Mouse (Mus musculus) retina, embryonic 14.5 days (tissue): ENCODE results near the gene F2r.

Experiments used
- DNase-seq: peaks from one replicate; pipeline ENCODE4 v3.0.0-alpha.2; 2015; ENCODE audit warnings: low spot score

F2r gene

DNA sequence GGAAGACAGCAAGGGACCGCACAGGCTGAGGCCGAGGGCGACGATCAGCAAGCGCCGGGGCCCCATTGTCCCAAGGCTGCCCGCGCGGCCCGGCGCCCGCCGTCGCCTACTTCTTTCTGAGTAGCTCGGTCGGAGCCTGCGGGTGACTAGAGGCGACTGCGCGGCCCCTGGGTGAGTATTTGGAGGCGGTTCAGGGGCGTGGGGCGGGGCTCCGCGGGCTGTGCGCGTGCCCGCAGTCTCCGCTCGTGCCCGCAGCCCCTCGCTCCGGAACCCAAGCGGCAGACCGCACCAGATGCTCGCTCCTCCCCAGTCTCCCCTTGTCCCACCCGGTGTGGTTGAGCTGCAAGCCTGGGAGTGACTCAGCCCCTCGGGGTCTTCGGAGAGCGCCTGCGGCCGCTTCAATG, at the start of gene F2r:
F2r (minus strand) TSS at position 179 of the 404 bp plus-strand sequence.
- peak; percentile 93 for DNase-seq

- peak; percentile 63 for DNase-seq
Measured at GRCm38 (mm10) chr13:95667260-95667659, 49.0 kb upstream of the F2r start.

DNA sequence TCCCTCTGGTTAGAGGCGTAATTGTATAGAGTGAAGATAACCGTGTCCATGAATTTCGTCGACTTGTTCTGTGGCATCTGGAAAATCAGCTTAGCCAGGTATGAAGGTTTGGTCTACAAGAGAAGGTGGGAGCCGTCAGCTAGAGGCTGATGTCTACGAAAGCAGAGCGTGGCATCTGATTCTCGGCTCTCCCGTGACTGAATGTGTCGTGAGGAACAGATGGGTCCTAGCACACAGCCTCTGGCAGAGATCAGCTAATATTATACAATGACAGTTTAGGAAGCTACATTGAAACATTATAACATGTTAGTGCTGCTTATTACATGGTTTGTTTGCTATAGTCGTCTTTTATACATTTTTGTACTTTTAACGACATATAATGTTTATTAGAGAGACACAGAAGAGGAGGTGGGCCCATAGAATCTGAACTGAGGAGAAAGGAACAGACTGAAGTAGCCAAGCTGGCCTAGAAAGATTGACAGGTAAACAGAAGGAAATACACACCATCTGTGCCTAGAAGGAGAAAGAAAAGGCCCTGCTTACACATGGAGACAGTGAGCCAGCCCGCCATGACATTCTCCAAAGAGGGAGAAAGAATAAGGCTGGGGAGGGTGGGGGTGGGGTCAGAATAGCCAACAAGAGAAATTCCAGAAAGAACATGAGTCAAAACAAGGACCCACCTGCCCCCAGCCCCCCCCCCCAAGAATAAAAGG, 47.5 kb upstream of the F2r start:
- no peak for DNase-seq

GRCm38 (mm10) chr13:95663834-95664233, 45.5 kb upstream of the F2r start:
- DNase-seq, result no peak

- DNase-seq, result no peak
Measured at GRCm38 (mm10) chr13:95659432-95659831, 41.1 kb upstream of the F2r start.

DNA sequence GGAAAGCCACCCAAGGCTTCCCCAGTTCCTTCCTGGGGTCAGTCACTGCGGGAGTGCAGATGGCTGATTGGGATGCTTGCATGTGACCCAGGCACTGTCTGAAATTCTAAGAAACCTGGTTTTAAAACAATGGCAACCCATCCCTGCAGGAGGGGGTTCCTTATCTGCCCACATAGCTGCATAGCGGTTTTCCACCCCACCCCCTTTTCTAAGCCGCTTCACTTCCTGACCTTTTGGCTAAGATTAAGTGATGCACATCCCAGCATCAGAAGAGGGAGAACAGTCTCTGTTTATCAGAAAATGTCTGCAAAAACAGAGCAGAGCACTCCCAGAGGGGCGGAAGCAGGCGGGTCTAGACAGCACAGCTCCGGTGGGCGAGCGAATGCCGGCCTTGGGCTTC, 38.9 kb upstream of the F2r start:
- DNase-seq, result no peak

DNA sequence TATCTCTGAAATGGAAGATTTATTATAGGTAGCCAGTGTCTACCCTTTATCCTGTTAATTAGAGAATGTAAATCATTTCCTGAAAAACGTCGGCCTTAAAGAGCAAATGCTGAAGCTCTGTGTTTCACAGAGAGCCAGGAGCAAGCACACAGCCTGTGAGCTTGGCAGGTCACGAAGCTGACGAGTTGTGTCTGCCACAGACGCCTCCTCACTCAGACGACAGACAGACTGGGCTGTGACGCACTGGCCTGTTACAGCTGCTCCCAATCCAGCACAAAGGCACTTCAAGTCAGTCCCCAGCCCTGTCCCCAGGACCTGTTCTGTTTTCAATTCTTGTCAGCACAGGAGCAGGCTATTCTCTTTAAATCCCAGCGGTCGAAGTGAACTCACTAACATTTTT, 37.0 kb upstream of the F2r start:
- no peak for DNase-seq

DNA sequence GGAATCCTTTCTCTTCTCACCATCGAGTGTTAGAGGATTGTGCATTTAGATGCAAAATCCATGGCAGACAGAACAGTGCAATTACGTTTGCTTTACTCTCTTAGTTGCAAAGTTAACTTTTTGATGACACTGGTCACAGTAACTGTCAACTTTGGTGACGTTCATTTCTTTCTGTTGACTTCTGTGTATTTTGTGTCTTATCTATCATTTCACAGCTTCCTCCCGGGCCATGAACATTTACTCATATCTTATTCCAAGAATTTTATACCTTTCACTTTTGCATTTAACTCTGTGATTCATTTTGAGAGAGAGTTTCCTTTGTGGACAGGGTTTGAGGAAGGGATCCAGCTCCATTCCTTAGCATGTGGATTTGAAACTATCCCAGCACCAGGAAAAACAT, 35.4 kb upstream of the F2r start:
- DNase-seq, result no peak

- DNase-seq, result no peak
Measured at GRCm38 (mm10) chr13:95651870-95652668, 33.8 kb upstream of the F2r start.

DNA sequence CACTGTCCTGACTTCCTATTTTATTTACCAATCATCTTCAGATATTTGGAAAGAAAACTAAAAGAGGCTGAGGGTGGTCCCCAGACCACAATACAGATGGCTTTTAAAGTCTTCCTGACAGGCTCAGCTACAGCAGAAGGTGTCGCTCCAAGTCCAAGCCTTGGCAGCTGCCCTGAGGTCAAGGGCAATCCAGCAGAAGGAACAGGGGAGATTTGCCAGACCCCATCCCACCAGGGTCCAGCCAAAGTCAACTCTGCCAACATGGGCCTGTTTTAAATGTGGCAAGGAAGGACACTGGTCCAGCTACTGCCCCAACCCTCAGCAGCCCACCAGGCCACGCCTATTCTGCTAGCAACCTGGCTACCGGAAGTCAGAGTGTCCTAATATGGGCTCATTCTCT, 31.7 kb upstream of the F2r start:
- DNase-seq, result no peak

GRCm38 (mm10) chr13:95647248-95647647, 29.0 kb upstream of the F2r start:
- no peak for DNase-seq

GRCm38 (mm10) chr13:95646687-95647111, 28.4 kb upstream of the F2r start:
- DNase-seq, result no peak

GRCm38 (mm10) chr13:95643740-95644139, 25.5 kb upstream of the F2r start:
- no peak for DNase-seq

DNA sequence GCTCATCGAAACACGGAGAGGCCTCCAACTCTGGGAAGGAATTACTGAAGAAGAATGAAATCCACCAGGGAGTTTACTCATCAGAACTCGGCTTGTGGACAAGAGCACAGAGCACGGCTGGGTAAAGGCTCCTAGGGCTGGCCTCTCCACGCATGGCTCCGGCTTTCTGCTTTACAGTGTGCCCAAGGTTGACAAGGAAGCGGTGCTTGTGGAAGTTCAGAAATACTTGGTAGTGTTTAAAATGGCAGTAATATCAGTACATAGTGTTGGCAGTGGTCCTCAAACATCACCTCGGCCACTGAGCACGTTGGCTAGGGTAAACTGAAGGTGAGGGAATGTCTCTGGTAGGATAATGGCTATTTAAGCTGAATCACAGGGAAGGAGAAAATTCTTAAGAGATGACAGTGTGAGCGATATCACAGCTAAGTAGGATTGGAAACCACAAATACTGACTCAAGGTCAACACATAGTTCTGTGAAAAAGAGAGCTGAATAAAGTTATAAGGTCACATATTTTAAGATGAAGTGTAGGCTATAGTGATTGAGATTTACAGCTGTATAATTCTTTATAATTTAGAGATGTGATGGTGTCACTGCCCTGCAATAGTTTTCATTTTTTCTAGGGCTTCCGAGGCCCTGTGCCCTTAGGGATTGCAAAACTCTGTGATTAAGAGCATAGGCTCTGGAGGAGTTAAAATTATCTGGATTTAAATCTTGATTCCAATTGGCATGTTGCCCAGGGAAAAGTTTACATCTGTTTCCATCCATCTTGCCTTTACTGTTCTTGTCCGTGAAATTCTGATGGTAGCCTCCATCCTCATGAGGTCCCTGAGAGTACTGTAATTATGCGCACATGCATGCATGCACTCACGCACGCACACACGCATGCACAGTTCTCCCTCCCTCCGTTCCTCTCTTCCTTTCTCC, 23.0 kb upstream of the F2r start:
- no peak for DNase-seq

GRCm38 (mm10) chr13:95640408-95640807, 22.1 kb upstream of the F2r start:
- no peak for DNase-seq

DNA sequence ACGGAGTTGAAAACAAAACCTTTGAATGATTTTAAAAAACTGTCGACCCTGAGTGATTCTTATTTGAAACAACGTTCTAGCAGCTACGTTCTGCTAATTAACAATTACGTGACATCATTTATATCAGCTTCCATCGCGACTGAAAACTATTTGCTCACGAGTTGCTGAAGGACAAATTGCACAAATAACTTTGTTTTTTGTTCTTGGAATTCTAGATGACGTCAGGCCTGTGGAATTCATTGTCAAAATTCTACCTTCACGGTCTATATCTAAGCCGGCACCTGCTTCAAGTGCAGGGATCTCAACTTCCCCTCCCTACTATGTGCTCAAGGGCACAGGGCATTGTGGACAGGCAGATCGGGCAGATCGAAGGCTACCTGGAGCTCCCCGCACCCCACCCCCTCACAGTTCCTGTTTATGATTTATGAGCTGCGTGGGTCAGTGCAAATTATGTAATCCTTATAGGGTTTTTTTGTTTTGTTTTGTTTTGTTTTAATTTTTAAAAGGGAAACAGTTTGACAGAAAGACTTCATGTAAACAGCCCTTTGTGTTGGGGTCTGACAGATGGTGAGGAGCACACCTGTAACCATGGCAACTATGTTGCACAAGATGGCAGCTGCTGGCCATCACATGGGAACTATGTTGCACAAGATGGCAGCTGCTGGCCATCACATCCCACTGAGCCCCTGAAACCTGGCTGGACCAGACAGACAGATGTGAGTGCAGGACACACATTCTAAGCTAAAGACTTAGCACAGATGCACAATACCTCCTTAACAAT, 21.2 kb upstream of the F2r start:
- DNase-seq, result peak; percentile 38

DNA sequence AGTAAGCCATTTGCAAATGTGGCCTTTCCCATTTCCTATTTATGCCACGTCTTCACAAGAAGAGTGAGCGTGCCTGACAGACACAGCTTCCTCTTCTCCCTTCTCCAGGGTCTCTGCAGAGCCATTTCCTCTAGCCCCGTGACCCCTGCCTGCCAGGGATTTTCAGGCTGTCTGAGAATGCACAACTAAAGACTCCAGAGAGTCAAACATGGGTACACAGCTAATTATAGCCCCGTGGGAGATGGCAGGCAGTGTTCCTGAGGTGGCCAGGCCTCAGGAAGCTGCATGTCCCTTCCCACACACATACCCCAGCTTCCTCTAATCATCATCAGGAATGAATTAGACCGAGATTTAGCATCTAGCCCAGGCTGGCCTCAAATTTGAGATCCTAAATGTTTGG, 20.6 kb upstream of the F2r start:
- peak; percentile 31 for DNase-seq

DNA sequence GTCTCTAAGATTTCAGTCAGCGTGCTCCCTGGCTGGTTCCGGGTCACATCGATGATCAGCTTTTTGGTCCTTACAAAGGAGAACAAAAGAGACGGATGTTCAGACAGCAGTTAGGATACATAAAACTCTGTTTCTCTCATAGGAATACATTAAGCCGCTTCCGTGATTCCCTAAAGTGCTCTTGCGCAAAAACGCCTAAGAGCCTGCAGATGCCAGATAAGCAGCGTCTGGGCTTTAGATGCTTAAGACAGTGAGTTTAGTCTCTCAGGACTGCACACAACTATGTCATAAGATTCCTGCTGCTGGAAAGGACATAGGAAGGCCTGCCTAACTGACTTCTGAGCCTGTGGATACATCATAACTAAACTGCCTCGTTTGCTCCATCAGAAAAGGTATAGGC, 19.4 kb upstream of the F2r start:
- no peak for DNase-seq

DNA sequence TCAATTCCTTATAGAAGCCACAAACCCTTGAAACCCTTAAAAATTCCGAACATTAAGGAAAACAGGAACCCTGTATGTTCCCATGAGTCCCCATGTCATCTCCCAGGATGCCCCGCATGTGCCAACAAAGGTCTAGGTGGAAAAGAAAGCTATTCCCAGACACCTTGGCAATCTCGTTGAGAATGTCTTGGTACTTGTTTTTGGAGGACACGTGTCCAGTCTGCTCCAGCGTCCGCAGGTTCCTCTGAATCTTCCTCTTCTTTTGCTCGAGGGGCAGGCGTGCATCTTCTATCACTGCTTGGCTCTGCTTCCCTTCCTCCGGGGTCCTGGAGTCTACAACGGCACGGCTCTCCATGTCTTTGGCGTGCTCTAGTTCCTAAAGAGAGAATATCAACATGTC, 17.0 kb upstream of the F2r start:
- DNase-seq, result no peak

- no peak for DNase-seq
Measured at GRCm38 (mm10) chr13:95634451-95634850, 16.2 kb upstream of the F2r start.

GRCm38 (mm10) chr13:95633384-95633783, 15.1 kb upstream of the F2r start:
- no peak for DNase-seq

GRCm38 (mm10) chr13:95632144-95632543, 13.9 kb upstream of the F2r start:
- DNase-seq, result no peak
